In genomic region chr2:140214519-140215027, GRCm38 (mm10) we compare ENCODE assay signal across 16 mouse cellular contexts.
"Had no signal": no experiment of that assay in that cellular context is flagged by ENCODE, and none has a peak within 500 bp of the region (broad histone marks: within the 10 kb centered on the region; RNA-seq: fewer than 3 reads in every experiment).

No protein-coding gene starts in this region.

- H3K27ac ChIP-seq: midbrain, embryonic 10.5 days; midbrain, embryonic 12.5 days; neural tube, embryonic 13.5 days; neural tube, embryonic 15.5 days; stomach, embryonic 15.5 days; stomach, postnatal 0 days had no signal

- H3K4me1 ChIP-seq: midbrain, embryonic 10.5 days; midbrain, embryonic 12.5 days; neural tube, embryonic 13.5 days; stomach, embryonic 15.5 days had no signal

- DNase-seq: lung, embryonic 14.5 days; lung, postnatal 10 days; lung, postnatal 4 days; midbrain, embryonic 14.5 days; right cerebral cortex, postnatal 14 days; thymus, adult 2 months; thymus, postnatal 25 days; thymus, postnatal 4 days had no signal

- H3K9me3 ChIP-seq: midbrain, embryonic 10.5 days; midbrain, embryonic 12.5 days; neural tube, embryonic 13.5 days; neural tube, embryonic 15.5 days; stomach, embryonic 15.5 days had no signal

- H3K9ac ChIP-seq: lung, embryonic 14.5 days; midbrain, embryonic 12.5 days; neural tube, embryonic 13.5 days; neural tube, embryonic 15.5 days; stomach, embryonic 15.5 days had no signal

- H3K27me3 ChIP-seq: midbrain, embryonic 12.5 days; neural tube, embryonic 13.5 days; neural tube, embryonic 15.5 days; stomach, embryonic 15.5 days had no signal

- H3K36me3 ChIP-seq: midbrain, embryonic 10.5 days; midbrain, embryonic 12.5 days; neural tube, embryonic 13.5 days; neural tube, embryonic 15.5 days; stomach, embryonic 15.5 days had no signal

- H3K4me2 ChIP-seq: lung, embryonic 14.5 days; midbrain, embryonic 12.5 days; neural tube, embryonic 13.5 days; neural tube, embryonic 15.5 days; stomach, embryonic 15.5 days had no signal

- ATAC-seq: midbrain, embryonic 16.5 days had no signal

- H3K4me3 ChIP-seq: midbrain, embryonic 10.5 days; midbrain, embryonic 12.5 days; myocyte; neural tube, embryonic 13.5 days; neural tube, embryonic 15.5 days; stomach, embryonic 15.5 days had no signal
